Mouse (Mus musculus): ENCODE measurements around the gene Hic1.

DNA sequence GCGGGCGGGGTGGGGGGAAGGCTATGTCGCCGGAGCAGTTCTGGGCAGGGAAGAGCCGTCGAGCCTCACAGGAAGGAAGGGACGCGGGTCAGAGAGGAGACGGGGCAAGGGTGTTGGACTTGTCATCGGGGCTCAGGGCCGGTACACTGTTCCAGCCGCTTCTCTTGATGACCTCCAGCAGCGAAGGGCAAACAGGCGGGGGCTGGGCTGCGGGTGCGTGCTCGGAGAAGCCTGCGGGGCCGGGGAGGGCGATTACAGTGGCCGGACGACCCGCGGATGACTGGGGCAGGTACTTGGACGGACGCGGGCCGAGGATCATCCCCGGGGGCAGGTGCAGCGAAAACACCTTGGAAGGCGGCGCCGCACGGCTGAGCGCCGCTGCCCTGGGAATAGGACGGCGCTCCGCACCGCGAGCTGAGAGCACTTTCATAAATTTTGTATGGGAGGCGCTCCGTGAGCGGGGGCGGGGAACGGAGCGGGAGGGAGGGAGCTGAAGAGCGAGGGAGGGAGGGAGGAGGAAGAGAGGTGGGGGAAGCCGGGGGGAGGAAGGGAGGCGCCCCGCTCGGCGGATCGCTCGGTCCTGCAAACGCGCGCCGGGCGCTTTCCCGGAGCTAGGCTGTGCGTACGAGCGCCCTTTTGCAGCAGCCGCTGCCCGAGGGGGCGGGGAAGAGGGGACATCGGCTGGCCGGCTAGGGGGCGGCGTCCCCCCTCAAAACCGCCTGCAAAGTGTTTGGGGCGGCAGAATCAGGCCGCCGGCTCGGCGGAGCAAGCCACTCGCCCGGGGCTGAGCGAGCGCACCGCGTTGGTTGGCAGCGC, 24.1 kb upstream of the Hic1 start, which contains the start of gene Rtn4rl1:
- TF ChIP-seq CTCF (IDR thresholded peaks at IDR 0.05; ENCODE audit: borderline replicate concordance, insufficient read depth, low read length) (no peak), POLR2A (IDR thresholded peaks at IDR 0.05; ENCODE audit: low read depth, low read length) (0 out of 2 replicates have a peak, but pooled peaks have one; percentile 23)
